Mouse (Mus musculus) Patski (cell line): Measurements from ENCODE around the gene Fbxo9. TPM values are rescaled to one million over a fixed set of nuclear protein-coding genes. Genes with fewer than 3 reads are reported as not detected.
A peak's percentile ranks its signal among the peaks of the same experiment; 100 is the strongest.
"Not testable (repeated sequence)": the region's sequence is repeated elsewhere in the genome, so short reads cannot be mapped to it uniquely, and the experiment has no call there.

Experiments used
- ATAC-seq: fragments of 100-300 bp; one replicate; pipeline ENCODE4 v1.8.0; 2021
- CTCF ChIA-PET: fragments of 350-600 bp; sonication (Branson Sonifier 250); formaldehyde crosslinking; loops from one replicate; lab custom pipeline; 2022; ENCODE audit warnings: inconsistent platforms; lab: Charles Lee
- POLR2A ChIA-PET: fragments of 350-600 bp; sonication (Branson Sonifier 250); formaldehyde crosslinking; loops from one replicate; lab custom pipeline; 2022; ENCODE audit warnings: antibody characterized with exemption, inconsistent platforms; lab: Charles Lee
- DNase-seq: peaks from one replicate; pipeline ENCODE4 v3.0.0-alpha.2; 2011; ENCODE audit warnings: low read depth, low spot score
- H3K27me3 ChIP-seq: fragments of 371-371 bp; one replicate; pipeline ENCODE4 v1.5.1; 2021
- CTCF ChIP-seq: fragments of 100-300 bp; IDR thresholded peaks from one replicate; pipeline ENCODE4 v1.5.1; 2021
- in situ Hi-C: fragments of 300-500 bp; cut with MboI; formaldehyde crosslinking; loops from 3 replicates; pipeline ENCODE4 v1.11.1; 2018; ENCODE audit warnings: low pct_unique_long_range_greater_than_20kb, mixed read lengths
- polyA plus RNA-seq: library from polyadenylated mRNA; unstranded; gene quantifications from one replicate; pipeline ENCODE4 v1.2.3, GENCODE M21; 2021

Gene Fbxo9
- polyA plus RNA-seq, 1 experiment from 2014 or later, result 52.2 TPM

DNA sequence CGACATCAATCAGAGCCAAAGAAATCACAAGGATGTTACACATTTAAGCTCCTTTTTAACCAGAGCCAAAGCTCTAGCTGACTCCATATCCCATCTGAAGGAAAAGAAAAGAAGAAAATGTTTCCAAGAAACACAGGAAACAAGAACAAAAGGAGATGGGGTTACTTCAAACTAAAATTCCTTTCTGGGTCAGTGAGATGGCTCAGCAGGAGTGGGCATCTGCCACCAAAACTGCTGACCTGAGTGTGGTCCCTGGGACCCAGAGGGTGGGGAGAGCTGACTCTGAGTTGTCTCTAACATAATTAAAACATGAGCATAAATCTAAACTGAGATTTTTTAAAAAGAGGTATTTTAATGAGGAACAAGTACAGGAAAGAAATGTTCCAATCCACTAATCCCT is 19.0 kb downstream of the Fbxo9 start:
- no peaks in the 10 kb centered on the region for H3K27me3 ChIP-seq
- ChIA-PET POLR2A (no interaction called here), CTCF (interaction anchor here (1.0 kb wide), 1 partner anchor 22 kb away, joined by 5 read pairs; no protein-coding TSS in a partner anchor)
- TF ChIP-seq CTCF, result no peak
- ATAC-seq (peak; percentile 31), DNase-seq (no peak)
- in situ Hi-C loops, result no loop called here

DNA sequence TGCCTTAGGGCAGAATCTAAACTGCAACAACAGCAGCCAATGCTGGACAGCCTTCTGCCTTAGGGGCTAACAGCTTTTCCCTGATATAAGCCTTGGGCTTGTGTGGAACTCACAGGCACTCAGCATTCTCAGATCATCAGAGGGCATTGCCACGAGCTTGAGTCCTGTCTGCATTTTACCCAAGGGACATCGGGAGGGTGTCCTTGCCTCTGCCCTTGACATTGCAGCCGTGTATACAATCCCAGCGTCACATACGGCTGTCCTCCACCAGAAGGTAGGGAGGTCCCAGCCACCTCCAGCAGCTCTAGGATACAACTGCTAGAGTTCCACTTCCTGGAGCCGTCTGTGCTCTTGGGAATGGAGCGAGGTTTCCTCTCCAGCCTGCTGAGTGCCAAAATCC is 19.9 kb downstream of the Fbxo9 start:
- no peak for ATAC-seq
- no peak for TF ChIP-seq CTCF
- ChIA-PET CTCF (interaction anchor here (1.6 kb wide), 1 partner anchor 8 kb away, joined by 5 read pairs; no protein-coding TSS in a partner anchor), POLR2A (interaction anchor here (0.7 to 0.9 kb wide), 2 partner anchors 19 to 31 kb away, joined by 3 to 6 read pairs; no protein-coding TSS in a partner anchor)
- DNase-seq, result no peak
- in situ Hi-C loops, result no loop called here
- no peaks in the 10 kb centered on the region for H3K27me3 ChIP-seq

- DNase-seq (no peak), ATAC-seq (no peak)
- in situ Hi-C loops, result no loop called here
- H3K27me3 ChIP-seq, result no peaks in the 10 kb centered on the region
- ChIA-PET POLR2A (interaction anchor here (0.7 to 0.9 kb wide), 2 partner anchors 19 to 32 kb away, joined by 3 to 6 read pairs; no protein-coding TSS in a partner anchor), CTCF (interaction anchor here (1.6 kb wide), 1 partner anchor 9 kb away, joined by 5 read pairs; no protein-coding TSS in a partner anchor)
- no peak for TF ChIP-seq CTCF
These were observed 20.3 kb downstream of the Fbxo9 start for GRCm38 (mm10) chr9:78088521-78088920.

GRCm38 (mm10) chr9:78087751-78088150 is 21.1 kb downstream of the Fbxo9 start:
- ATAC-seq, result no peak

DNA sequence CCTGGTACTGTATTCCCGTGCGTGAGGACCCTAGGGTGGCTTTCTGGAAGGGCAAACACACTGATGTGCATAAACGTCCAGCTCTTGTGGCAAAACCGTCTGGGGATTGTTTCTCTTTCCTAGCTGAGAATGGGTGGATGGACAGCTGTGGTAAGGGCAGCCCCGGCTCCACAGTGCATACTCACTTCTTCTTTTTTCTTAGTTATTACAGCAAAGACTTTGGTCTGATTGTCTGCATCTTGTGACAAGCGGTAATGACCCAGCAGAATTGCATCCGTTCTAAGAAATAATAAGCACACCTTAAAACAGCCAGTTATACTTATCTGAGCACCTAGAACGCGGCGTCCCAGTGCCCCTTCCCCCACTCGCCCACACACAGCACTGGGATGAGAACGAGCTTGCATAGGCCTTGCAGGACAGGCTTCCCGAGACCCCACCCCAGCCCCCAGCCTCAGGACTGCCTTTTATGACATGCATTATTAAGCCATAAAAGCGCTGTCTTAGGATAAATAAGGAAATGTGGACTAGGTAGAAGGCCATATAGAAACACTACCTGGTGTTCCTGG is 23.1 kb downstream of the Fbxo9 start:
- DNase-seq (no peak), ATAC-seq (no peak)
- POLR2A ChIA-PET, result no interaction called here
- no peak for TF ChIP-seq CTCF
- no peaks in the 10 kb centered on the region for H3K27me3 ChIP-seq
- in situ Hi-C loops, result no loop called here
- CTCF ChIA-PET, result no interaction called here

More at GRCm38 (mm10) chr9:78087751-78088150, 21.1 kb downstream of the Fbxo9 start:
- POLR2A ChIA-PET, result no interaction called here
- no peak for DNase-seq
- CTCF ChIA-PET, result interaction anchor here (1.0 kb wide), 2 partner anchors 10 to 15 kb away, joined by 3 to 4 read pairs; no protein-coding TSS in a partner anchor
- in situ Hi-C loops, result no loop called here
- no peaks in the 10 kb centered on the region for H3K27me3 ChIP-seq
- no peak for TF ChIP-seq CTCF

- POLR2A ChIA-PET, result interaction anchor here (0.6 kb wide), 1 partner anchor 29 kb away, joined by 3 read pairs; no protein-coding TSS in a partner anchor
- ATAC-seq, result no peak
- CTCF ChIA-PET, result interaction anchor here (0.7 kb wide), 1 partner anchor 29 kb away, joined by 4 read pairs; no protein-coding TSS in a partner anchor
- no peaks in the 10 kb centered on the region for H3K27me3 ChIP-seq
- in situ Hi-C loops, result no loop called here
- no peak for DNase-seq
- TF ChIP-seq CTCF, result no peak
These were observed 24.5 kb downstream of the Fbxo9 start for GRCm38 (mm10) chr9:78084341-78084740.

- DNase-seq (no peak), ATAC-seq (no peak)
- H3K27me3 ChIP-seq, result no peaks in the 10 kb centered on the region
- POLR2A ChIA-PET, result no interaction called here
- no peak for TF ChIP-seq CTCF
- in situ Hi-C loops, result no loop called here
- CTCF ChIA-PET, result no interaction called here
These were observed 27.0 kb downstream of the Fbxo9 start for GRCm38 (mm10) chr9:78081835-78082234.

- no peak for ATAC-seq
- ChIA-PET CTCF (interaction anchor here (1.9 kb wide), 1 partner anchor 42 kb away, joined by 5 read pairs; no protein-coding TSS in a partner anchor), POLR2A (no interaction called here)
- DNase-seq, result no peak
- in situ Hi-C loops, result no loop called here
- no peaks in the 10 kb centered on the region for H3K27me3 ChIP-seq
- peak; percentile 71 for TF ChIP-seq CTCF
These were observed 30.6 kb downstream of the Fbxo9 start for GRCm38 (mm10) chr9:78078240-78078639.

- TF ChIP-seq CTCF, result no peak
- no peaks in the 10 kb centered on the region for H3K27me3 ChIP-seq
- ChIA-PET POLR2A (interaction anchor here (0.7 kb wide), 1 partner anchor 13 kb away, joined by 3 read pairs; no protein-coding TSS in a partner anchor), CTCF (interaction anchor here (1.5 kb wide), 1 partner anchor 31 kb away, joined by 4 read pairs; no protein-coding TSS in a partner anchor)
- in situ Hi-C loops, result no loop called here
- ATAC-seq, result no peak
- no peak for DNase-seq
These were observed 33.6 kb downstream of the Fbxo9 start for GRCm38 (mm10) chr9:78075256-78075655.

DNA sequence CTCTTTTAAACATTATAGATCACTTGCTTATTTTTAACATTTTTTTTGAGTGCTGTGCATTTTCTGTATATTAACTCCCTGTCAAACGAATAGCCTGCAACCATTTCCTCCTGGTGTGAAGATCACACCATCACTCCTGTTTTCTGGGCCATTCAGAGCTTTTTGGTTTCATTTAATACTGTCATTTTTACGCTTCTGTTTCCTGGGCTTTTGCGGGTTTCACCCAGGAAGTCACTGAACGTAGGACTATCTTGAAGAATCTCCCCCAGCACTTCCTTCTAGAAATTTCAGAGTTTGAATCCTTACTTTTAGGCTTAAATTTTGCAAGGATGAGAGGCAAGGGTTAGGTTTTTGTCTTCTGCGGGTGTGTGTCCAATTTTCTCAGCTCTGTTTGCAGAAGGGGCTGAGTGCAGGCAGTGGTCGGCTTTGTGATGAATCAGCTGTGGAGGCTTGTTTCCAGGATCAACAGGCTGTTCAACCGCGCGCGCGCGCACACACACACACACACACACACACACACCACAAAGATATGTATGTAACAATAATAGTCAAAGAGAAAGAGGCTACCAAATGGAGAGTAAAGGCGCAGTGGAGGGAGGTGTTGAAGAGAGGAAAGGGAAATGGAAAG is 35.0 kb downstream of the Fbxo9 start:
- in situ Hi-C loops, result no loop called here
- no peak for DNase-seq
- ATAC-seq, result no peak
- TF ChIP-seq CTCF, result no peak
- H3K27me3 ChIP-seq, result no peaks in the 10 kb centered on the region
- POLR2A ChIA-PET, result no interaction called here
- CTCF ChIA-PET, result interaction anchor here (1.5 kb wide), 1 partner anchor 29 kb away, joined by 4 read pairs; no protein-coding TSS in a partner anchor

DNA sequence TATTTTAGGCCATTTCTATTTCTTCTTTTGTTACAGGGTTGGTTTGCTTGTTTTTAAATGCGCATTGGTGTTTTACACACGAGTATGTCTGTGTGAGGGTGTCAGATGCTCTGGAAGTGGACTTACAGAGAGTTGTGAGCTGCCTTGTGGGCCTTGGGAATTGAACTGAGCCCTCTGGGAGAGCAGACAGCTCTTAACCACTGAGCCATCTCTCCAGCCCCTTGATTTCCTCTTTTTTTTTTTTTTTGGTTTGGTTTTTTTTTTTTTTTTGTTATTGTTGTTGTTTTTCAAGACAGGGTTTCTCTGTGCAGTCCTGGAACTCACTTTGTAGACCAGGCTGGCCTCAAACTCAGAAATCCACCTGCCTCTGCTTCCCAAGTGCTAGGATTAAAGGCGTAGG is 35.6 kb downstream of the Fbxo9 start:
- H3K27me3 ChIP-seq, CTCF ChIA-PET, in situ Hi-C loops, POLR2A ChIA-PET, DNase-seq, ATAC-seq: not testable (repeated sequence)
